Mouse (Mus musculus): Measurements from ENCODE around the gene Mc3r. TPM values are rescaled to one million over a fixed set of nuclear protein-coding genes. Genes with fewer than 3 reads are reported as not detected.

Gene Mc3r
- polyA plus RNA-seq, 1 experiment from 2014 or later: not detected

GRCm38 (mm10) chr2:172217886-172218285 lies 30.4 kb upstream of the Mc3r start:
- no peaks in the 10 kb centered on the region for H3K36me3 ChIP-seq (ENCODE audit: control insufficient read depth, insufficient read depth, low read length)
- no peak overlapping the region for H3K9ac ChIP-seq (ENCODE audit: low read length)
- ATAC-seq (ENCODE audit: insufficient number of reproducible peaks, insufficient read depth, low FRiP score, low read depth): no peak
- no peaks in the 10 kb centered on the region for H3K9me3 ChIP-seq (ENCODE audit: control insufficient read depth, low read length)
- 51% methylated on average over 7 of the region's 8 CpGs for WGBS
- H3K4me3 ChIP-seq (ENCODE audit: control insufficient read depth in 1 of 2, insufficient read depth in 1 of 2, low read depth in 1 of 2, low read length in 2 of 2): no peak overlapping the region
- no peak overlapping the region for H3K4me2 ChIP-seq (ENCODE audit: low read length)
- H3K4me1 ChIP-seq (ENCODE audit: control insufficient read depth in 2 of 2, insufficient read depth in 2 of 2, low read length in 2 of 2): no peaks in the 10 kb centered on the region
- no peak overlapping the region for H3K27ac ChIP-seq (replicated peaks in 1 of 2; ENCODE audit: control insufficient read depth in 1 of 2, insufficient read depth in 1 of 2, low read depth in 2 of 2, low read length in 2 of 2)
- H3K27me3 ChIP-seq (ENCODE audit: control insufficient read depth, insufficient read depth, low read length): peaks cover 5% of the 10 kb centered on the region

GRCm38 (mm10) chr2:172219186-172219585 lies 29.1 kb upstream of the Mc3r start:
- Histone ChIP-seq H3K9me3 (ENCODE audit: control insufficient read depth, low read length) (no peaks in the 10 kb centered on the region), H3K36me3 (ENCODE audit: control insufficient read depth, insufficient read depth, low read length) (no peaks in the 10 kb centered on the region), H3K27ac (replicated peaks in 1 of 2; ENCODE audit: control insufficient read depth in 1 of 2, insufficient read depth in 1 of 2, low read depth in 2 of 2, low read length in 2 of 2) (no peak overlapping the region), H3K4me2 (ENCODE audit: low read length) (no peak overlapping the region), H3K9ac (ENCODE audit: low read length) (no peak overlapping the region), H3K4me1 (ENCODE audit: control insufficient read depth in 2 of 2, insufficient read depth in 2 of 2, low read length in 2 of 2) (no peaks in the 10 kb centered on the region), H3K4me3 (ENCODE audit: control insufficient read depth in 1 of 2, insufficient read depth in 1 of 2, low read depth in 1 of 2, low read length in 2 of 2) (no peak overlapping the region), H3K27me3 (ENCODE audit: control insufficient read depth, insufficient read depth, low read length) (peaks cover 5% of the 10 kb centered on the region)
- 59% methylated on average over 5 of the region's 5 CpGs for WGBS
- no peak for ATAC-seq (ENCODE audit: insufficient number of reproducible peaks, insufficient read depth, low FRiP score, low read depth)

- Histone ChIP-seq H3K4me1 (ENCODE audit: control insufficient read depth in 2 of 2, insufficient read depth in 2 of 2, low read length in 2 of 2) (no peaks in the 10 kb centered on the region), H3K27me3 (ENCODE audit: control insufficient read depth, insufficient read depth, low read length) (peaks cover 5% of the 10 kb centered on the region), H3K4me2 (ENCODE audit: low read length) (no peak overlapping the region), H3K9me3 (ENCODE audit: control insufficient read depth, low read length) (no peaks in the 10 kb centered on the region), H3K27ac (replicated peaks in 1 of 2; ENCODE audit: control insufficient read depth in 1 of 2, insufficient read depth in 1 of 2, low read depth in 2 of 2, low read length in 2 of 2) (no peak overlapping the region), H3K4me3 (ENCODE audit: control insufficient read depth in 1 of 2, insufficient read depth in 1 of 2, low read depth in 1 of 2, low read length in 2 of 2) (no peak overlapping the region), H3K9ac (ENCODE audit: low read length) (no peak overlapping the region), H3K36me3 (ENCODE audit: control insufficient read depth, insufficient read depth, low read length) (no peaks in the 10 kb centered on the region)
- 9% methylated on average over 16 of the region's 16 CpGs for WGBS
- no peak for ATAC-seq (ENCODE audit: insufficient number of reproducible peaks, insufficient read depth, low FRiP score, low read depth)
Measured at GRCm38 (mm10) chr2:172221656-172222393, 26.5 kb upstream of the Mc3r start.

GRCm38 (mm10) chr2:172222394-172222785 lies 25.9 kb upstream of the Mc3r start:
- Histone ChIP-seq H3K27ac (replicated peaks in 1 of 2; ENCODE audit: control insufficient read depth in 1 of 2, insufficient read depth in 1 of 2, low read depth in 2 of 2, low read length in 2 of 2) (no peak overlapping the region), H3K4me2 (ENCODE audit: low read length) (no peak overlapping the region), H3K4me1 (ENCODE audit: control insufficient read depth in 2 of 2, insufficient read depth in 2 of 2, low read length in 2 of 2) (no peaks in the 10 kb centered on the region; a peak in 1 of 4 replicates), H3K4me3 (ENCODE audit: control insufficient read depth in 1 of 2, insufficient read depth in 1 of 2, low read depth in 1 of 2, low read length in 2 of 2) (no peak overlapping the region), H3K36me3 (ENCODE audit: control insufficient read depth, insufficient read depth, low read length) (no peaks in the 10 kb centered on the region), H3K9me3 (ENCODE audit: control insufficient read depth, low read length) (no peaks in the 10 kb centered on the region), H3K9ac (ENCODE audit: low read length) (no peak overlapping the region), H3K27me3 (ENCODE audit: control insufficient read depth, insufficient read depth, low read length) (peaks cover 5% of the 10 kb centered on the region)
- ATAC-seq (ENCODE audit: insufficient number of reproducible peaks, insufficient read depth, low FRiP score, low read depth): no peak
- 22% methylated on average over 6 of the region's 6 CpGs for WGBS

- Histone ChIP-seq H3K27ac (replicated peaks in 1 of 2; ENCODE audit: control insufficient read depth in 1 of 2, insufficient read depth in 1 of 2, low read depth in 2 of 2, low read length in 2 of 2) (no peak overlapping the region), H3K9me3 (ENCODE audit: control insufficient read depth, low read length) (0 out of 2 replicates have a peak, but pooled peaks cover 2% of the 10 kb centered on the region), H3K4me3 (ENCODE audit: control insufficient read depth in 1 of 2, insufficient read depth in 1 of 2, low read depth in 1 of 2, low read length in 2 of 2) (no peak overlapping the region), H3K36me3 (ENCODE audit: control insufficient read depth, insufficient read depth, low read length) (no peaks in the 10 kb centered on the region), H3K4me1 (ENCODE audit: control insufficient read depth in 2 of 2, insufficient read depth in 2 of 2, low read length in 2 of 2) (no peaks in the 10 kb centered on the region; a peak in 1 of 4 replicates), H3K9ac (ENCODE audit: low read length) (no peak overlapping the region), H3K27me3 (ENCODE audit: control insufficient read depth, insufficient read depth, low read length) (peaks cover 5% of the 10 kb centered on the region), H3K4me2 (ENCODE audit: low read length) (no peak overlapping the region)
- 82% methylated on average over 7 of the region's 7 CpGs for WGBS
- no peak for ATAC-seq (ENCODE audit: insufficient number of reproducible peaks, insufficient read depth, low FRiP score, low read depth)
Measured at GRCm38 (mm10) chr2:172222891-172223290, 25.4 kb upstream of the Mc3r start.

GRCm38 (mm10) chr2:172223451-172224200 lies 24.7 kb upstream of the Mc3r start:
- Histone ChIP-seq H3K4me1 (ENCODE audit: control insufficient read depth in 2 of 2, insufficient read depth in 2 of 2, low read length in 2 of 2) (peaks cover 0 to 4% of the 10 kb centered on the region in 2 experiments; a peak in 3 of 4 replicates), H3K9me3 (ENCODE audit: control insufficient read depth, low read length) (0 out of 2 replicates have a peak, but pooled peaks cover 3% of the 10 kb centered on the region), H3K27ac (replicated peaks in 1 of 2; ENCODE audit: control insufficient read depth in 1 of 2, insufficient read depth in 1 of 2, low read depth in 2 of 2, low read length in 2 of 2) (no peak overlapping the region), H3K4me3 (ENCODE audit: control insufficient read depth in 1 of 2, insufficient read depth in 1 of 2, low read depth in 1 of 2, low read length in 2 of 2) (no peak overlapping the region), H3K4me2 (ENCODE audit: low read length) (no peak overlapping the region), H3K9ac (ENCODE audit: low read length) (no peak overlapping the region), H3K36me3 (ENCODE audit: control insufficient read depth, insufficient read depth, low read length) (no peaks in the 10 kb centered on the region), H3K27me3 (ENCODE audit: control insufficient read depth, insufficient read depth, low read length) (peaks cover 5% of the 10 kb centered on the region)
- ATAC-seq (ENCODE audit: insufficient number of reproducible peaks, insufficient read depth, low FRiP score, low read depth): no peak
- WGBS: 77% methylated on average over 8 of the region's 8 CpGs

GRCm38 (mm10) chr2:172226945-172227344 lies 21.3 kb upstream of the Mc3r start:
- Histone ChIP-seq H3K9me3 (ENCODE audit: control insufficient read depth, low read length) (0 out of 2 replicates have a peak, but pooled peaks cover 3% of the 10 kb centered on the region), H3K4me1 (ENCODE audit: control insufficient read depth in 2 of 2, insufficient read depth in 2 of 2, low read length in 2 of 2) (peaks cover 11 to 20% of the 10 kb centered on the region in 2 experiments), H3K36me3 (ENCODE audit: control insufficient read depth, insufficient read depth, low read length) (no peaks in the 10 kb centered on the region), H3K27ac (replicated peaks in 1 of 2; ENCODE audit: control insufficient read depth in 1 of 2, insufficient read depth in 1 of 2, low read depth in 2 of 2, low read length in 2 of 2) (no peak overlapping the region), H3K4me2 (ENCODE audit: low read length) (no peak overlapping the region), H3K4me3 (ENCODE audit: control insufficient read depth in 1 of 2, insufficient read depth in 1 of 2, low read depth in 1 of 2, low read length in 2 of 2) (no peak overlapping the region), H3K9ac (ENCODE audit: low read length) (no peak overlapping the region), H3K27me3 (ENCODE audit: control insufficient read depth, insufficient read depth, low read length) (peaks cover 5% of the 10 kb centered on the region)
- no peak for ATAC-seq (ENCODE audit: insufficient number of reproducible peaks, insufficient read depth, low FRiP score, low read depth)
- WGBS: 31% methylated on average over 7 of the region's 7 CpGs

Data from heart, embryonic 14.5 days (tissue).